Mouse (Mus musculus): ENCODE data around the gene Hist1h4k.

DNA sequence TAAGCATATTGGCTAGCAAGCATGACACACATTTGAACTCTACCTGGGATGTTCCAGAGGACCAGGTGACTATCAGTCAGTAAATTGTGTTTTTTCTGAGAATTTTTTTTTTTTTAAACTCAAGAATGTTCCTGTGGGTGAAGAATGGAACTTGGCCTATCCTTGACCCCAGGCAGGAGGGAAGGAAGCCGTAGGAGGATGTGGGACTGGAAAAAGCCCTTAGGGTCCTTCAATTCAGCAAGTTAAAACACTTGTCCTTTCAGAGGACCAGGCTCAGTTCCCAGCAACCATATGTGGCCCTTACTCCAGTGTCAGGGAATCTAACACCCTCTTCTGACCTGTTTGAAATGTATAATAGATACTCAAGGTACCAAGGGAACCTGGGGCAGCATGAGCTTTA is 20.8 kb downstream of the Hist1h4k start:
- TF ChIP-seq CTCF (IDR thresholded peaks at IDR 0.05; ENCODE audit: borderline replicate concordance, extremely low read depth, insufficient read depth, insufficient read length) (no peak), POLR2A (IDR thresholded peaks at IDR 0.05; ENCODE audit: borderline replicate concordance, extremely low read depth, insufficient read depth, insufficient read length, poor library complexity, severe bottlenecking) (no peak)
